Mouse (Mus musculus) ovary, postnatal 10 days (tissue): ENCODE data around the gene Fam114a1.
A peak's percentile ranks its signal among the peaks of the same experiment; 100 is the strongest.

Source experiments
- DNase-seq: peaks from one replicate; pipeline ENCODE4 v3.0.0; 2022; ENCODE audit warnings: low spot score

Gene Fam114a1

DNA sequence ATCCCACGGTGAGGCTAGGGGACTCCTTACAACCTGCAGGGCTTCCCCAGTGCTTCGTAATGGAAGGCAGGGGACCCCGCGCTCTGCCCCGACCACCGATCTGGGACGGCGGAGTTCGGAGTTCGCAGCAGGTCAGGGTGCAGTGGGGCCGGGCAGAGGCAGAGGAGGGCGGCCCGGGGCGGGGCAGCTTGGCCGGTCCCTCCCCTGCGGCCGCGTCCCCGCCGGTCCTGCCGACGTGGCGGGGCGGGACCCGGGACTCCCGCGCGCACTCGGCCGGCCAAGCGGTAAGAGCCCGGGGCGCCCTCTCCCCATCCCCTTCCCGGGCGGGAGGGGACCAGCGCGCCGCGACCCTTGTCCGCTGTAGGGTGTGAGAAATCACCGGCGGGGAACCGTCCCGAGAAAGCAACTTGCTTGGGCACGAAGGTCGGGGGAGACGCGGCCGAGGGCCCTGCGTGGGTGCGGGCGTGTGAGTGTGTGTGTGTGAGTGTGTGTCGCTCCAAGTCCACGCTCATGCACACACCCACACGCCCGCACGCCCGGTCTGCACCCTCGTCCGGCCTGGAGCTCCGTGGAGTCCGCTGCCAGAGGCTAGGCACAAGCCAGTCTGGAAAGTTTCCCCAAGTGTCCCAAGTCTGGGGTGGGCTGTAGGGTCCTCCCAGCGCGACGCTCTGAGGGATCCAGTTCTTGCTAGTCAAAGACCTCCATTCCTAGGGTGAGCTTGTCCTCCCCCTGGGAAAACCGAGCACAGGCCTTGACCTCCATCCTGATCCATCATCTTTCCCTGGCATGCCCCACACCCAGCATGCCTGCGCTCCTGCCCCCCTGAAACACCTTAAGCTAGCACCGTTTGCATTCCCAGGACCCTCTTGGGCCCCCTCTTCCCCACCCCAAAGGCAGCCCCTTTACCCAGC, at the start of gene Fam114a1:
Gene Fam114a1 (plus strand): TSS at position 211 of the 911 bp plus-strand sequence.
- DNase-seq, result peak; percentile 66

DNA sequence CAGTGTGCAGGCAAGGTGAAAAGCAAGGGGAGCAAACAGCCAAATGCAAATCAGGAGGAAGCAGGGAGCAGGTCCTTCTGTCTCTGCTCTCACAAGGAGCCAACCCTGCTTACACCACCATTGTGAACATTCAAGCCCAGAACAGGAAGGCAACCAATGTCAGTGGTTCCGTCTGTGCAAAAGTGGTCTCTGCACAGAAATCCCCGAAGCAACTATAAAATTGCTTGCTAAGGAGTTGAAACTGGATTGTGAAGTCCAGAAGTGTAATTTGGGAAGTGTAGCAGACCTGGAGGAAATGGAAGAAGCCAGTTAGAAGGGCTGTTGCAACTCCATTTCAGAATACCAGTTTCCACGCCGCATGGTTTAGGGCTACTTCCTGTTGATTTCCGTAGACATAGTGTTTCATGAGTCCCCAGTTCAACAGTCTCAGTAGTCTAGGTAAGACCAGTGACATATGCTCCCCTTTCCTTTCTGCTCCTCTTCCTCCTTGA, 46.9 kb upstream of the Fam114a1 start:
- no peak for DNase-seq

DNA sequence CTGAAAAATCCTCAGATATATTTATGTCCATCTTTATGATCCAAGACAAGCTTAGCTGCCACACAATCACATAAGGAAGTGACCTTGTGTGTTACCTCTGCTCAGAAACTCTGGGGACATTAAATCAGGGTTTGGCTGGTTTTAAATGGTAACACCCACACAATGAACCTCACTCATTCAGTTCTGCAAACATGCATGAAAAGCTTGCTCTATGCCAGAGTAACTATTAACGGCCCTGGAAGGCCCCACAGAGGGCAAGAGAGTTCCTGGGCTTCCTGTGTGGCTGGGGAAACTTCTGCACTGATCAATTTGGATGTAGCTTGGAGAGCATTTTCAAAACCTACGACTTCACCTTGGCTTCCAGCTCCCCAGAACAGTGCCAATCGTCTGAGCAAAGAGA, 37.7 kb upstream of the Fam114a1 start:
- no peak for DNase-seq

DNA sequence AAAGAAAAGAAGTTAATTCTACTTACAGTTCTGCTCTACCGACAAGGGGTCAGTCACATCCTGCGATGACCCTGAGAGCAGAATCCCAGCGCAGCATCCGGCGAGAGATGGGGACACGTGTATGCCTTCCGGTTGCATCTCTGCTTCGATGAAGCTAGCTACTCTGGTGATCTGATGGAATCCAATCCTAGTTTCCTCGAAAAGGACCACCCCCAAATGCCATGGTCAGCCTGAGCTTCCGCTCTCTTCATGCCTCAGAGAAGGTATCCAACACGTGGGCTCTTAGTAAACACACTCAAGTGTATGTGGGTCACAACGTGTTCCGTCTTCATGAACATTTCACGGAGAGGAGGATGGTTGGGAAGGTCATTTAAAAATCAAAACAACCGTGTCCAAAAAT, 37.1 kb upstream of the Fam114a1 start:
- DNase-seq, result no peak

DNA sequence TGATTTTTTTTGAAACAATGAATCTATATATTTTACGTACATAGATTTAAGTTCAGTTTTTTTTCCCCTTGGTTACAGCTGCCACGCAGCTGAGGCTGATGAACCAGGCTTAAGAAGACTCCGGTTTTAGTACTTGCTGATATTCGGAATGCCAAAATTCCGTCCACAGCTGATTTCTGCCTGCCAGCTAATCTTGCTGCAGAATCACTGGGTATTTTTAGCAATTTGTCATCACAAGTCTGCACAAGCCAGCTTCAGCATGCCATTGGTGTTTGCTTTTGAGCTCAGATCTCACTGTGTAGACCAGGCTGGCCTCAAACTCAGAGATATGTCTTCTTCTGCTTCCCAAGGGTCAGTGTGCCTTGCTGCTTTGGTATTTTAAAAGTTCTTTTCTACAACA, 18.4 kb upstream of the Fam114a1 start:
- DNase-seq, result no peak

DNA sequence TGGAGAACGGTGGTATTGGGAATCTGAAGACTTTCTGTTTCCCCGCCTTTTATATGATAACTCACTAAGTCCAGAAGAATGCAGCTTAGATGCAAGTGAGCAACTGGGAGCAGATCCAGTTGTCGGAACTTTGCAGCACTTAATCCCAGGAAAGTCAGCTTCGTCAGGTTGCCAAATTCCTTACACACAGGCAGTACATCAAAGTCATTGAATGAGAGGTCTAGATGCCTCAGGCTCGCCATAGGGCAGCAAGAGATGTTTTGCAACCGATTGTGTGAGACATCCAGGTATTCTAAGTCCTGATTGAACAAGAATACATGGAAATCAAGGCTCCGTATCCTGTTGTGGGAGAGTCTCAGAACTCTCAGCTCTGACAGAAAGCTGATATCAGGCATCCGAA, 14.9 kb upstream of the Fam114a1 start:
- DNase-seq, result no peak

DNA sequence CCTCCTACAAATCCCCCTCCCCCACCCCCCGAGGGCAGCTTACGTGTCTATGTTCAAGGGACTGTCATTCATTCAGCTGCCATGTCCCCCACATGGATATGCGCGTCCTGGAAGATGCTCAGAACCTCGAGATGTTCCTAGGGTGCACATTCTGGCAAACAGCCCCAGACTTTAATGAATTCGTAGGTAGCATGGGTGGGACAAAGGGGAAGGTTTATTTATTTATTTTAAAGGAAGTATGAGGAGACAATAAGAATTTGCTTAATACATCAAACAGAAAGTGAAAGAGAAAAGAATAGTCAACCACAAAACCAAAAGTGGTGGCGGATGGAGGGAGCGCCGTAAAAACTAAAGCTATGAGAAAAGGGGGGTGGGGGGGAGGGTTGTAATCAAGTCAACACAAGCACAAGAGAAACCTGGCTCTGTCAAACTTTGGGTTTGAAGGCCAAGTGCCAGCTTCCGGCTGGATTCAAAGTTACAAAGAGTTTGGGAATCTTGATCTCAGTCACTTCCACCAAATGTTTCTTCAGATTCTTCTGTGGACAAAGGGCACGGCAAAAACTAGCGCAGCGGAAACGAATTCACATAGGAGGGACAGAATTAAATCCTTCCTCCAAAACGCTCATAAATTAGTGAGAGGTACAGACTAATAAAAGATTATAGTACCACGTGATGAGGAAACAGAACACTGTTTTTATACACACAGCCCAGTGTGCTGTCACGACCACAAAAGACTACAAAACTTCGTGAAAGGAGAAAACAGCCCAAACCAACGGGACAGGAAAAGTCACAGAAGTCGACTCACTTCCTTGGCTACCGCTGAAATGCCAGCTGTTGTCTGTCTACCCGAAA, 10.7 kb upstream of the Fam114a1 start:
- DNase-seq, result no peak

DNA sequence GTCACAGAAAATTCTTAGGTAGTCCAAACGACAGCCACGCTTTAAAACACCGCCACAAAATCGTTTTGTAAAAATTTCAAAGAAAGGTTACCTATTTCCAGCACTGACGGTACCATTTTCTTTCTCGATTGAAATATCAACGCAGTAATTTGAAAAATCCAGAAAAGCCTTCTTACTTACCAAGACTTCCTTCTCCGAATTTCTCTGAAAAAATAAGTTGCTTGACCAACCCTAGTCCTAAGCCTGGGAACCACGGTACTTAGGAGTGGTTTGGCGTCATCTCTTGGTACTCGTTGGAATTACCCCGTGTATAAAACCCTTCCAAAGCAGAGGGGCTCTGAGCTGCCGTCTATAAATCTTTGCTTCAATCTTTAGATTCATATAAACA, 10.0 kb upstream of the Fam114a1 start, which contains the start of gene Tlr6:
Gene Tlr6 (minus strand): TSS at position 255 of the 388 bp plus-strand sequence.
- DNase-seq, result peak; percentile 26

DNA sequence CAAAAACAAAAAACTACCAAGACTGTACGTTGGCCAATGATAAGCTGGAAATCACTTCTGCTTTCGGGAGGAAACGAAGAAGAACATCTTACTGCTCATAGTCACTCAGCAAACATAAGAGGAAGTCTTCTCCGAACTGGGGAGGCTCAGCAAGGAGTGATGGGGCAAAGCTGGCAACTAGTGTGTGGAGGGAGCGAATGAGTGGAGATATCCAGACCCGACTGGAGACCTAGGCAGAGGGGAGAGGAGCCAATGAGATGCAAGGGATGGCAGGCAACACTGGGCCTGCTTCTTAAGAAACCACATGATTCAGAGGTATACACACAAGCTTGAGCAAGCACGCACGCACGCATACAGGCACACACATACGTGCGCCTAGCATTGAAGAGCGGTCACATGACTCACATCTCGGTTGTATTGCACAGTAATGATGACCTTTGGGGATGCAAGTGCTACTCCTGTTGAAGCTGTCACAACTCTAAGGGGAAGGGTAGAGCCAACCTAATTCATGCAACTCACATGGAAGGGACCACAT, 8.9 kb upstream of the Fam114a1 start:
- no peak for DNase-seq

DNA sequence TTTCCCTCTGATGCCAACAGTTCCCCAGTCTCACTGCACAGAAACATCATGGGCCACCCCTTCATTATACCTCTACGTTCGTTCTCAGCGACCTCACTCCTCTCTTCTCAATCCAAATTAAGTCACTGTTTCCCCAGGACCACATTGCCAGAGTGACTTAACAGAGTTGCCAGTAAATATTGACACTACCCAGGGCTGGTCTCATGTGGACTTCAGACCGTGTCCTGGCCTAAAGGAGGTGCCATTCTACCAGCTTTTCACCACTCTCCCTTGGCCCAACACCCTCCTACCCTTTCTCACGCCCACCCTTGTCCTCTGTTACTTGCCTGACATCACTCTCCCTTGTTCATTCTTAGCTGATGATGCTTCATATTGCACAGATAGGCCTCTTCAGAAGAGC, 6.6 kb upstream of the Fam114a1 start:
- DNase-seq, result no peak

DNA sequence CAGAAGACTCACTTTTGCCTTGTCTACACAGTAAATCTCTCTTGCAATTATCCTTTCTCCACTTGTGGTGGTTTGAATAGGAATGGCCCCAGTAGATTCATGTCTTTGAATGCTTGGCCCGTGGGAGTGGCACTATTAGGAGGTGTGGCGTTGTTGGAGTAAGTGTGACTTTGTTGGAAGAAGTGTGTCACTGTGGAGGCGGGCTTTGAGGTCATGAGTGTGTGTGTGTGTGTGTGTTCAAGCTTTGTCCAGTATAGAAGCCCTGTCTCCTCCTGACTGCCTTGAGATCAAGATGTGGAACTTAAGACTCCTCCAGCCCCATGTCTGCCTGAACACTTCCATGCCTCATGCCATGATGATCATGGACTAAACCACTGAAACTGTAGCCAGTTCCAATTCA, 6.1 kb upstream of the Fam114a1 start:
- no peak for DNase-seq

DNA sequence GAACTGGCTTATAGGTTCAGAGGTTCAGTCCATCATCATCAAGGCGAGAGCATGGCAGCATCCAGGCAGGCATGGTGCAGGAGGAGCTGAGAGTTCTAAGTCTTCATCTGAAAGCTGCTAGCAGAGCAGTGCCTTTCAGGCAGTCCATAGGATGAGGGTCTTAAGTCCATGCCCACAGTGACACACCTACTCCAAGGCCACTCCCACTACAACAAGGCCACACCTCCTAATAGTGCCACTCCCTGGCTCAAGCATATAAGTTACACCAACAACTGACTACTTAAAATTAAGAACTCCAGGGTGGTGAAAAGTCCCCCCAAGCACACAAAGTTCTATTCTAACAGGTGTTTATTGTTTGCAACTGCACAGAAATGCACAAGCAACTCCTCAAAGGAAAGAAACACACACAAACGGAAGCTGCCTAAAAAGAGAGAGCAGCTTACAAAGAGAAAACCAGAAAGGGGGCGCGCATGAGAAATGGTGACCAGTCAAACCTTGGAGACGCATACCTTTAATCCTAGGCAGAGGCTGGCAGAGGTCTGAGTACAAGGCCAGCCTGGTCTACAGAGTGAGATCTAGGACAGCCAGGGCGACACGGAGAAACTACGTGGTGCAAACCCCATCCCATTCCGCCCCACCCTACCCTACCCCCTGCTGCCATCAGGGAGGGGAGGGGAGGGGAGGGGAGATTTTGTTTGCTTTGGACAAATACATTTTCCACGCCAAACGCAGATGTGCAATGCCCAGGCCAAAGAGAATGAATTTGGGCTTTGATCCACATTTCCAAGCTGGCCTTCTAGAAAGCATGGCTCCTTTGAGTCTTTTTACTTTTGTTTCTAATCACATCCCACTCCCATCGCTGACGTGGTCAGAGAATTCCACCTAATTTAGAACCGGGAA, 660 bp upstream of the Fam114a1 start:
- DNase-seq, result peak; percentile 17

DNA sequence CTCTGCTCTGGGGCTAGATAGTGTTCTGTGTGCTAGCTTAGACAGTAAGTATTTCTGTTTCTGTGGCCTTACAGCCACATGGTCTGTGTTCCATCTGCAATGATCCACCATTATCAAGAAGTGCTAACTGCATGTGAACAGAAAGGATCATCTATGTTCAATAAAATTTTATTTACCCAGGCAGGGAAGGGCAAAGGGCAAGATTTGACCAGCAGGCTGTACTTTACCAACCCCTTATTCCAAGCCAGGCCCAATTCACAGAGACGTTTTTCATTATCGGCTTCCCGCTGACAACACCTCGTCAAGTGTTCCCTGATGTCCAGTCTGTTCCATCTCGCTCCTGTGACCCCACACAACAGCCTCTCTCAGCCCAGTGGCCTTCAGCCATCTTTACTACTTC, 5.2 kb downstream of the Fam114a1 start:
- DNase-seq, result no peak

DNA sequence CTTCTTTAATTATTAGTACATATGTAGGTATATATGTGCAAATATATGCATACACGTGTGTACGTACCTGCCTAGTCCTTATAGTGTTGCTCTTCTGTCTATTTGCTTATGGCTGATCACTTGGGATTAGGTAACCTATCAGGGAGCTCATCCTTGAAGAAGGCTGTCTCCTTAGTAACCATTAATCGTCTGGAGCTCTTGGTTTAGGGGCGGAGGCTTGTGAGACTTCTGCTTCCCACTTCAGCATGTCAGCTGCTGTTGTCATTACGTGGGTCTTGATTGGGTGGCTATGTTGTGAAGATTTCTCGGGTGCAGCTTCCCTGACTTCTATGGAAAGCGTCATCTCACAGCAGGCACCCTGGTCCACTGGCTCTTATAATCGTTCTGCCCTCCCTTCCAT, 7.3 kb downstream of the Fam114a1 start:
- no peak for DNase-seq

DNA sequence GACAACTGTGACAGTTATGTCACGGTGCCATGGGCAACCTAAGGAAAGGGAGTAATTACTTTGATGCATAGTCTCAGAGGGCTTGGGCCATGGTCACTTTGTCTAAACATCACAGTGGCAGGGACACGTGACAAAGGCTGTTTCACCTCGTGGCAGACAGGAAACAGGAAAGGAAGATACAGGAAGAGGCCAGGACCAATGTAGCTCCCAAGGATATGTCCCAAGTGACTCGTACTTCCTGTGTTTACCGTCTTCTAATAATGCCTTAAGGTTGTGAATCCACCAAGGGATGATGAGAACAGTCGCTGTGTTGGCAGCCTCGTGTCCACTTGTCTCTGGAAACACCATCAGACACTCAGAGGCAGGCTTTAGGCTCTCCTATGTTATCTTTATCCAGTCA, 16.1 kb downstream of the Fam114a1 start:
- no peak for DNase-seq

DNA sequence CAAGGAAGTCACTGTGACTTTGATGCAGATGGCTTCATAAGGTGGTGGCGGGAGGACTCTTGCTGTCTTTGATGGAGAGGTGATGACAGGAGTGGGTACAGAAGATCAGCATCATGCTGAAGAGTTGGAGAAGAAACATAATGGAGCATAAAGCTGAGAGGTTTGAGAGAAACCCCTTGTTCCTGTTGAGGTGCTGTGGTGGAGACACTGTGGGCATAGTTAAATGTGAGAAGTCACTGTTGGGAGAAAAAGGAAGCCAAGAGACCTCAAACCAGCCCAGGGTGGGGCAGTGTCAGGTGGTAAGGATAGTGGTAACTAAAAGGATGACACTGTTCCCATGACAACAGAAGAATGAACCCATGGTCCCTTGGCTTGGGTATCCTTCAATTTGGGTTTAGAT, 20.1 kb downstream of the Fam114a1 start:
- no peak for DNase-seq

DNA sequence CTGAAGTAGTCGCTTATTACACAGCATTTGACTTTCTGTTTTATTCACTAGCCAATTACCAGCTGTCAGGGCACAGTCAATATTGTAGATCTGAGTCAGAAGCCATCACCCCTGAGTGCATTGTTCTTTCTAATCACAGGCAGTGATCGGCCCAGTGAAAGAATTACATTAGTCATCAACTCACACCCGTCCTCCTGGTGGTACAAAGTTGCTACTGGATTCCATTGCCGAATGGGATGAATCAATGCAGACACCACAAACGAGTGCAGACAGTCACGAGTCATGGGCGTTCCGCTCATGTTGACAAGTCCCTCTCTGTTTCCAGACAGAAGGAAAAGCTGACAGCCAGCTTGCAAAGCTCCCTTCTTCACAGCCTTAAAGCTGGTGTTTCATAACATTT, 22.7 kb downstream of the Fam114a1 start:
- no peak for DNase-seq

DNA sequence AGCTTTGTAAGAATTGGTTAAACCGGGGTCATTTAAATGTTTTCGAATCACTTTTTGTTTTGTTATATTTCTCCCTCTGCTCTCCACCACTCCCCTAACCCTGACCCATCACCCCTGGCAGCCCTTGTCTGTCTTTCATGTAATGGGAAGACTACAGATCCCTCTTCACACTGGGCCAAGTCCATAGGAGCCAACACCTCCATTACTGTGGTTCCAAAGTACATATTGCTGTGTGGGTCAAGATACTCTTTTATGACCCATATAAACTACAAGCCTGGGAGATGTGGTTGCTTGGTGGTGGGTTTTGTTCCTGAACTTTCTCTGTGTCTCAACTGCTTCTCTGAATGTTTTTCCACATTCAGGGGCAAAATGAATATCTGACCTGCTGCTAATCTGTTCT, 25.5 kb downstream of the Fam114a1 start:
- no peak for DNase-seq

DNA sequence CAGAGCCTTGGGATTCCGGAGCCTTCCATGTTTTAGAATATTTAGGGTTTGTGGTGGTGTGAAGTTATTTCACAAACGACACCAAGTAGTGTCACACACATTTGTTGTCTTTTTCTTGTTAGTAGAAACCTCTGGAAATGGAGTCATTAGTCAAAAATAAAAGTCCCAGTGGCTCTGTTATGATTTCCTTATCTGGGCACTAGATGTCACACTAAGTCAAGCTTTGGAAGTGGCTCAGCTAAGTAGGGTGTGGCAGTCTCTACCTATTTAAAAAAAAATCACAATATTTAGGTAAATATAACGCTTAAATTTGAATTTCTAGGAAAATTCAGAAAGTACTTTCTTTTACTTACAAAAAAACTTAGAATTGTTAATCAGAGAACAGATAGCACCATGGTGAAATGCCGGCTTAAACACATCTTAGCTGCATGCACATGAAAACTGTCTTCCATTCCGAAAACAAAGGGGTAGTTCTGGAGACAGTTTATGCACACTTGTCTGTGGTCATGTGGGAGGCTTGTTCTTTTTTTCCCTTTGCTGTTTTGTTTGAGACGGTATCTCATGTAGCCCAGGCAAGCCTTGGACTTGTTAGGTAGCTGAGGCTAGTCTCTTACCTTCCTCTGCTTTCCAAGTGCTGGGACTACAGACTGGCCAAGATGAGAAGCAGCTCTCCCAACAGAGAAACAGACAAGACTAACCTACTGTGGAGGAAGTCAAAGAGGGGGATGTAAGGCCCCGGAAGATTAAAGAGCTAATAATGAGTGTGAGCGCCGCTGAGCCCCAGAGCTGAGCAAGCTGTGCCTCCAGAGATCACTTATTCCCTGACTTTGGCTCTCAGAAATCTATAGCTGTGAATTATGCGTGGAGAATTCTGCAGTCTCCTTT, 33.3 kb downstream of the Fam114a1 start:
- DNase-seq, result no peak

DNA sequence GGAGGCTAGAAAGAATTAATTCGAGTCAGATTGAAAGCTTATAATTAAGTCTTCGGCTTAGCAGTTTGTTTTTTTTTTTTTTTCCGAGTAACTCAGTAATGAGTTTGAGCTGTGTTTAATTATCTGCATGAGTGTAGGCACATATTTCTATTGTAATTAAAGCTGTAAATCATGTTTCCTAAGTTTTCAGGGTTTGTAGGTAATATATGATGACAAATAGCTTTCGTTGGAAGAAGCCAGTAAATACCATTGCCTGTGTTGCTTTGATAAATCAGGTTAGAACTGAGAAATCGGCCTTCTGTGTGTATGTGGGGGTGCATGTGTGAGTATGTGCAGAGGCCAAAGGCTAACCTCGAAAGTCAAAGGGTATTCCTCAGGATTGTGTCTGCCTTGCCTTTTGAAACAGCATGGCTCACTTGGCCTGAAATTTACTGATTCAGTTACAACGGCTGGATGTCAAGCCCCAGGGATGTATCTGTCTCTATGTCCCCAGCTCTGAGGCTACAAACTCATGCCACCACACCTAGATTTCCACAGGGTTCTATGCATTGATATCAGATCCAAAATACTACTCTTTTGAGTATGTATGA, 34.2 kb downstream of the Fam114a1 start:
- DNase-seq, result no peak
